Mouse (Mus musculus): ENCODE data around the gene Sync. TPM values are rescaled to one million over a fixed set of nuclear protein-coding genes. Genes with fewer than 3 reads are reported as not detected.
A peak's percentile ranks its signal among the peaks of the same experiment; 100 is the strongest.

The Sync gene
- polyA plus RNA-seq, 1 experiment from 2014 or later, result 1.3 TPM

DNA sequence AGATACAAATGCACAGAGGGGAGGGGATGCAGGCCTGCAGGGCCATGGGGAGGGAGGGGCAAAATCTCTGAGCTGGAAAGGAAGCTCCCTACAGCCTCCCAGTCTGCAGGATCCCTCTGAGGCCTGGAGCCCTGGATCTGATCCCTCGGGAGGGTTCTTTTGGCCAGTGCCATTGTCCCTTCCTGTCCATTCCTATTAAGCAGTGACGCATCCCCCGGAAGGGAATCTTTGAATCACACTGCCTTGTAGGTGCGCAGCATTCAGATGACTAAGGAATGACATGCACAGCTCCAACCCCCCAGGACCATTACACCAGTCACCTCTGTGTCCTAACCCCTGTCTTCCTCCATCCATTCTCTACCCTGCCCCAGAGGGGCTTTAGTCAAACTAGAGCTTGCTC lies 28.3 kb upstream of the Sync start:
- no peak for ATAC-seq (ENCODE audit: low FRiP score, low TSS enrichment)
- 58% methylated on average over 4 of the region's 4 CpGs for WGBS
- Histone ChIP-seq H3K9ac (replicated peaks; ENCODE audit: low read length) (no peak overlapping the region), H3K36me3 (ENCODE audit: insufficient read depth, low read length) (no peaks in the 10 kb centered on the region), H3K4me2 (replicated peaks; ENCODE audit: low read depth, low read length) (no peak overlapping the region), H3K27me3 (ENCODE audit: insufficient read depth, low read length) (no peaks in the 10 kb centered on the region), H3K4me3 (ENCODE audit: low read length) (no peak overlapping the region), H3K27ac (ENCODE audit: low read length) (no peak overlapping the region), H3K9me3 (ENCODE audit: low read length) (no peaks in the 10 kb centered on the region), H3K4me1 (ENCODE audit: insufficient read depth, low read length) (peaks cover 36% of the 10 kb centered on the region)

DNA sequence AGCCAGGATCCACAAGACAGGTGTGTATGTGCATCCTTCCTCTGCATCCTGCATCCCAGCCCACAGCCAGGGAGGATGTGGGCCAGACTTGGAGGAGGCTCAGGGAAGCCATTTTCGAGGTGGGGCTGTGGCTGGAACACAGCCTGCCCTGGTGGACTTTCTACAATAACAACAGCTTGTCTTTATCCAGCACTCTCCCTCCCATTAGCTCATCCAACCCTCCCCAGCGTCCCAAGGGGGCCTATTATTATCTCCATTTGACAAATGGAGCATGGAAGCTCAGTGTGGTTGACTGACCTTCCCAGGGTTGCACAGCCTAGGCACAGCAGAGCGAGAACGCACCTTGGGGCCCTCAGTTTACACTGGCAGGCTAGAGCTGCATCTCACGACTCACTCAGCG lies 26.7 kb upstream of the Sync start:
- Histone ChIP-seq H3K9ac (replicated peaks; ENCODE audit: low read length) (no peak overlapping the region), H3K27ac (ENCODE audit: low read length) (no peak overlapping the region), H3K4me2 (replicated peaks; ENCODE audit: low read depth, low read length) (no peak overlapping the region), H3K4me1 (ENCODE audit: insufficient read depth, low read length) (peaks cover 36% of the 10 kb centered on the region), H3K27me3 (ENCODE audit: insufficient read depth, low read length) (no peaks in the 10 kb centered on the region), H3K4me3 (ENCODE audit: low read length) (no peak overlapping the region), H3K9me3 (ENCODE audit: low read length) (no peaks in the 10 kb centered on the region), H3K36me3 (ENCODE audit: insufficient read depth, low read length) (no peaks in the 10 kb centered on the region)
- WGBS, result 13% methylated on average over 6 of the region's 6 CpGs
- ATAC-seq (ENCODE audit: low FRiP score, low TSS enrichment), result no peak

DNA sequence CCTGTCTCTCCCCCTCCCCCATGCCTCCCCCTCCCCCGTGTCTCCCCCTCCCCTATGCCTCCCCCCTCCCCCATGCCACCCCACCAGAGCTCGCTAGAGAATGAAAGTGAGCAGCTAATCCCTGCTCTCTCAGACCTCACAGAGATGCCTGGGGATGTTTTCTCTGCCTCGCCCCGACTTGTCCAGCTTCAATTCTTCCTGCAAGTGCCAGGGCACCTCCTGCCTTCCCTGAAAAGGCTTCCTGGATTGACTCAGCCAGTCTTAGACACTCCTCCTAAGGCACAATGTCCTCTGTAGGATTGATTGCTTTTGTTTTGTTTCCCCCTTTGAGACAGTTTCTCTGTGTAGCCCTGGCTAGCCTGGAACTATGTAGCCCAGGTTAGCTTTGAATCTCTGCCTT lies 26.2 kb upstream of the Sync start, which contains the start of gene C77080:
Gene C77080, minus strand, starts transcription at position 209 of the 400 bp plus-strand sequence.
- Histone ChIP-seq H3K27me3 (ENCODE audit: insufficient read depth, low read length) (no peaks in the 10 kb centered on the region), H3K9ac (replicated peaks; ENCODE audit: low read length) (no peak within 1 kb of the TSS), H3K9me3 (ENCODE audit: low read length) (no peaks in the 10 kb centered on the region), H3K4me1 (ENCODE audit: insufficient read depth, low read length) (peaks cover 33% of the 10 kb centered on the region), H3K4me2 (replicated peaks; ENCODE audit: low read depth, low read length) (no peak within 1 kb of the TSS), H3K4me3 (ENCODE audit: low read length) (no peak within 1 kb of the TSS), H3K27ac (ENCODE audit: low read length) (no peak within 1 kb of the TSS), H3K36me3 (ENCODE audit: insufficient read depth, low read length) (no peaks in the 10 kb centered on the region)
- no peak for ATAC-seq (ENCODE audit: low FRiP score, low TSS enrichment)
- WGBS, result 24% methylated on average over 2 of the region's 4 CpGs

DNA sequence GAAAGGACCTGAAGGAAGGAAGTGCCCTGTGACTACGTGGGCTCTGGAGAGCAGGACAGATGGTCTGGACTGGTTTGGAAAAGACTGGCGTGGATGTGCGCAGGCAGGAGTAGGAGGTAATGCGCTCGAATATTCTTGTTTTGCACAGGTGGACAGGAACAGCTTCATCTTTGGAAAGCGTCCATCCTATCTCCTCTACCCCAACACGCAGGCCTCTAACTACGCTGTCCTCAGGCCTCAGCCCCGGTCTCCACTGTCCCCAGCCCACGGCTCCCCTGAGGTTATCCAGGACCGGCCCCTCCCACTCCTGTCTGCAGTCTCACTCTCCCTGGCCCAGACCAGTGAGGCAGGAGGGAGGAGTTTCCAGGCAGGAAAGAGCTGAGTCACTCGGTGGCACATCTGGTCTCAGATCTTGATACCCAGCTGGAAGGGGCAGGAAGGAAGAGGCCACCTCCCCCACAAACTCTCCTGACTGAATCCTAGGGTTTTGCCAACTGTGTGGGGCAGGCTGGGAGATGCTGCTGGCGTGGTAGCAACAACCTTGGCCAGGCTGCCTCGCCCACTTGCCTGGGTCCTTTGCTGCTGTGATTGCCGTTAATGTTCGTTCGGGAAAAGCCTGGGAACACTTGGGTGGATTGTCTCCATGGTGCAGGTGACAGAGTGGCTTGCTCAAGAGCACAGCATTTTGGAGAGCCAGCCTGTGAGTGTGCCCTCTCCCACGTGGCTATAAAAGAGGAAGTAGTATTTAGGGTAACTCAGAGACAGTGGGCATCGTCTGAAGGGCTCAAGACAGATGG lies 24.0 kb upstream of the Sync start:
- 18% methylated on average over 19 of the region's 19 CpGs for WGBS
- Histone ChIP-seq H3K9ac (replicated peaks; ENCODE audit: low read length) (no peak overlapping the region), H3K27ac (ENCODE audit: low read length) (0 out of 2 replicates have a peak overlapping the region, but pooled peaks have one; percentile 31)

DNA sequence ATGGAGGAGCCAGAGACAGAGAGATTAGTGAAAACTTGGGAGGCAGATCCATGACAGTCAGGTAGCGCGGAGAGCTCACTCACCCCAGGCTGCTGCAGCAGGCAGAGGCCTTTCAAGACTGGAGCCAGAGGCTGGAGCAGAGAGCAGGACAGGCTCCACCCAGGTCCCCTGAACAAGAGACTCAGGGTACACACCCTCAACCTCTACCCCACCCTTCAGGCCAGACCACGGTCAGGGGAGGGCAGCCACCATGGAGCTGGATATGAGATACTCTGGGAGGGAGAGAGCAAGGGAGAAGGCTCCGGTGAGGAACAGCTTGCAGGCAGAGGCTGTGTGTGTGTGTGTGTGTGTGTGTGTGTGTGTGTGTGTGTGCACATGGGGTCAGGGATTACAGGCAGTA lies 21.2 kb upstream of the Sync start:
- H3K4me3 ChIP-seq (ENCODE audit: low read length), result no peak overlapping the region
- H3K4me2 ChIP-seq (replicated peaks; ENCODE audit: low read depth, low read length), result no peak overlapping the region
- 72% methylated on average over 4 of the region's 4 CpGs for WGBS
- H3K9ac ChIP-seq (replicated peaks; ENCODE audit: low read length), result no peak overlapping the region
- no peaks in the 10 kb centered on the region for H3K36me3 ChIP-seq (ENCODE audit: insufficient read depth, low read length)
- no peaks in the 10 kb centered on the region for H3K27me3 ChIP-seq (ENCODE audit: insufficient read depth, low read length)
- peaks cover 13% of the 10 kb centered on the region for H3K4me1 ChIP-seq (ENCODE audit: insufficient read depth, low read length)
- no peaks in the 10 kb centered on the region for H3K9me3 ChIP-seq (ENCODE audit: low read length)
- no peak overlapping the region for H3K27ac ChIP-seq (ENCODE audit: low read length)
- ATAC-seq (ENCODE audit: low FRiP score, low TSS enrichment), result no peak

More for the DNA sequence above, 24.0 kb upstream of the Sync start:
- H3K36me3 ChIP-seq (ENCODE audit: insufficient read depth, low read length), result no peaks in the 10 kb centered on the region
- peak; percentile 88 for ATAC-seq (ENCODE audit: low FRiP score, low TSS enrichment)
- no peak overlapping the region for H3K4me3 ChIP-seq (ENCODE audit: low read length)
- no peaks in the 10 kb centered on the region for H3K9me3 ChIP-seq (ENCODE audit: low read length)
- H3K4me2 ChIP-seq (replicated peaks; ENCODE audit: low read depth, low read length), result peak overlapping the region; percentile 14; the same call in 1 of the 2 replicates
- peaks cover 24% of the 10 kb centered on the region for H3K4me1 ChIP-seq (ENCODE audit: insufficient read depth, low read length)
- no peaks in the 10 kb centered on the region for H3K27me3 ChIP-seq (ENCODE audit: insufficient read depth, low read length)

DNA sequence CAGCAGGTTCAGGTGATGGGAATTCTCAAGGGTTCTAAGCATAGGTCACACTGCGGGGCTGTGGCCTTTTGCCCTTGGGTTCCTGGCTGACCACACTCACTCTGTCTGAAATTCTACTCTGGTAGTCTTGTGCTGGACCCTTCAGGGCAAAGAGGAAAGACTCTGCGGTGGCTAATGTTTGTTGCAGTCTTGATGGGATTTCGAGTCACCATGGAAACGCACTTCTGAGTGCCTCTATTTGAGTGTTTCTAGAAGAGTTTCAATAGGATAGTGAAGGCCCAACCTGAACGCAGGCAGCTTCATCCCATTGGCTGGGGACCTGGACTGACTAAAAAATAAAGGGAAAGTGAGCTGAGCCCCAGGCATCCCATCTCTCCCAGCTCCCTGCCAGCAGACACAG lies 20.6 kb upstream of the Sync start:
- no peak for ATAC-seq (ENCODE audit: low FRiP score, low TSS enrichment)
- H3K4me2 ChIP-seq (replicated peaks; ENCODE audit: low read depth, low read length), result no peak overlapping the region
- H3K9me3 ChIP-seq (ENCODE audit: low read length), result no peaks in the 10 kb centered on the region
- no peaks in the 10 kb centered on the region for H3K27me3 ChIP-seq (ENCODE audit: insufficient read depth, low read length)
- no peak overlapping the region for H3K27ac ChIP-seq (ENCODE audit: low read length)
- H3K4me1 ChIP-seq (ENCODE audit: insufficient read depth, low read length), result peaks cover 15% of the 10 kb centered on the region
- WGBS, result 83% methylated on average over 5 of the region's 5 CpGs
- no peaks in the 10 kb centered on the region for H3K36me3 ChIP-seq (ENCODE audit: insufficient read depth, low read length)
- H3K9ac ChIP-seq (replicated peaks; ENCODE audit: low read length), result no peak overlapping the region
- H3K4me3 ChIP-seq (ENCODE audit: low read length), result no peak overlapping the region

DNA sequence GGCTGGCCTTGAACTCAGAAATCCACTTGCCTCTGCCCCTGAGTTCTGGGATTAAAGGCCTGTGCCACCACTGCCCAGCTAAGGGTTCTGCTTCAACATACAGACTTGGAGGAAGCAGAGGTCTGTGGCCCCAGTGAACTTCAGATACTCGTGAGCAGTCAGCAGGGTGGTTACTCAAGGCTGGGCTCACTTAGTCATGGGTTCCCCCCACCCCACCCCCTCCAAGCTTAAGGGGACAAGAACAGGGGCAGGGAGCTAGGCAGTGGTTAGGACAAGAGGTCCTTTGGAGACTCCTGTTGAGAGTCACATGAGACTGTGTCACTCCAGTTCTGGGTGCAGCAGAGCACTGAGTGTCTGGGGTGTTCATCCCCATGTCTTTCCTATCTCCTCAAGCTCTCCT lies 18.7 kb upstream of the Sync start:
- Histone ChIP-seq H3K27me3 (ENCODE audit: insufficient read depth, low read length) (no peaks in the 10 kb centered on the region), H3K4me2 (replicated peaks; ENCODE audit: low read depth, low read length) (no peak overlapping the region), H3K27ac (ENCODE audit: low read length) (no peak overlapping the region), H3K36me3 (ENCODE audit: insufficient read depth, low read length) (no peaks in the 10 kb centered on the region), H3K4me1 (ENCODE audit: insufficient read depth, low read length) (peaks cover 8% of the 10 kb centered on the region), H3K9me3 (ENCODE audit: low read length) (no peaks in the 10 kb centered on the region), H3K9ac (replicated peaks; ENCODE audit: low read length) (no peak overlapping the region), H3K4me3 (ENCODE audit: low read length) (no peak overlapping the region)
- WGBS, result 42% methylated on average over 1 of the region's 1 CpGs
- no peak for ATAC-seq (ENCODE audit: low FRiP score, low TSS enrichment)

DNA sequence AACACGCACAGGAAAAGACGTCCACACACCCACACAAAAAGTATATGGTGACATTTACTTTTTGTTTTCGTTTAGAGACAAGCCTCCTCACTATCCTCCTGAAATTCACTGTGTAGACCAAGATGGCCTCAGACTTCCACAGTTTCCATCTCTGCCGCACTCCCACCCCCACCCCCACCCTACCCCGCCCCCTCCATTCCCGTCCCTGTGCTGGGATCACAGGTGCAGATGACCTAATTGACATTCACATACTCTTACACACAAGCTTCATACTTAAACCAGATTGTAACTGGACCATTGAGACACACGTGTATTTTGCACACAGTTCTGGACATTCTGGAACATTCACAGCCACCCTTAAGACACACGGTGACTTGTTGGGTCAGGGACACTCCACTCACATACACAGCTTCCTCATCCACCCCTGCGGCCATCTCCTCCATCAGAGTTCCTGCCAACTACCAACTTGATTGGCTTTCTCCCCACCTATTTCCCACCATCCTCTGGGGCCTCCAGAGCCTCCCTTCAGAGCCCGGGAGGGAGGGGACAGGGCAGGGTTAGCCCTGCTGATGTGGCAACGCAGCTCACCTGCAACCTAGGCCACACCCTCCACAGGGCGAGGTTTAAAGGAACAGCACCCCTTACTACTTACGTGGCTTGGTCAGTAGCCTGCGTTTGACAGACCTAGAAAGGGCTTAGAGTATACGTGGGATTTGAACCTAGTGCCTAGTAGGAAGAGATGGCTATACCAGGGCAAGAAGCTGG lies 15.2 kb upstream of the Sync start:
- peak overlapping the region; percentile 62; the same call in 1 of the 2 replicates for H3K27ac ChIP-seq (ENCODE audit: low read length)
- H3K27me3 ChIP-seq (ENCODE audit: insufficient read depth, low read length), result no peaks in the 10 kb centered on the region
- WGBS, result 17% methylated on average over 15 of the region's 15 CpGs
- peak; percentile 91 for ATAC-seq (ENCODE audit: low FRiP score, low TSS enrichment)
- H3K9me3 ChIP-seq (ENCODE audit: low read length), result no peaks in the 10 kb centered on the region
- H3K4me1 ChIP-seq (ENCODE audit: insufficient read depth, low read length), result 0 out of 2 replicates have a peak, but pooled peaks cover 6% of the 10 kb centered on the region
- H3K4me2 ChIP-seq (replicated peaks; ENCODE audit: low read depth, low read length), result peak overlapping the region; percentile 28
- no peaks in the 10 kb centered on the region for H3K36me3 ChIP-seq (ENCODE audit: insufficient read depth, low read length)
- H3K4me3 ChIP-seq (ENCODE audit: low read length), result peak overlapping the region; percentile 22
- H3K9ac ChIP-seq (replicated peaks; ENCODE audit: low read length), result peak overlapping the region; percentile 2; the same call in 1 of the 2 replicates

DNA sequence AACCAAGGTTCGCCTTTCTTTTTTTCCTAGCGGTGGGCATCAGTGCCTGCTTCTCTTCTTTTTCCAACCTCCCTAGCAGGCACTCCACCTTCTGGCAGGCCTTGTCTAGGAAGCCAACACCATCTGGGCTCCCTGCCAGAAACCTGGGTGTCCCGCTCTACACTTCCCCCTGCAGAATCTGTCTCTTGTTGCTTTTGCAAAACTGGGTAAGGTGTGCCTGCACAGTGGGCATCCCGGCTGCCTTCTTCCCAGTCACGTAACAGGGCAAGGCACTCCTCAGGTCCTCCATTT lies 14.7 kb upstream of the Sync start:
- Histone ChIP-seq H3K4me3 (ENCODE audit: low read length) (no peak overlapping the region), H3K4me1 (ENCODE audit: insufficient read depth, low read length) (0 out of 2 replicates have a peak, but pooled peaks cover 6% of the 10 kb centered on the region), H3K9me3 (ENCODE audit: low read length) (no peaks in the 10 kb centered on the region), H3K36me3 (ENCODE audit: insufficient read depth, low read length) (no peaks in the 10 kb centered on the region), H3K4me2 (replicated peaks; ENCODE audit: low read depth, low read length) (0 out of 2 replicates have a peak overlapping the region, but pooled peaks have one; percentile 28), H3K27me3 (ENCODE audit: insufficient read depth, low read length) (no peaks in the 10 kb centered on the region), H3K9ac (replicated peaks; ENCODE audit: low read length) (no peak overlapping the region; the same call in 1 of the 2 replicates), H3K27ac (ENCODE audit: low read length) (peak overlapping the region; percentile 62; the same call in 1 of the 2 replicates)
- peak; percentile 41 for ATAC-seq (ENCODE audit: low FRiP score, low TSS enrichment)
- 43% methylated on average over 5 of the region's 5 CpGs for WGBS

Measured in kidney, embryonic 16.5 days (tissue).